Mouse (Mus musculus) megakaryocyte, embryonic 14.5 days (primary cell): ENCODE data around the gene Itk. TPM values are rescaled to one million over a fixed set of nuclear protein-coding genes. Genes with fewer than 3 reads are reported as not detected.

Experiments
- H3K27me3 ChIP-seq: replicated peaks from 2 replicates; pipeline ENCODE3; 2012; ENCODE audit warnings: inconsistent platforms
- H3K36me3 ChIP-seq: replicated peaks from 2 replicates; pipeline ENCODE3; 2012; ENCODE audit warnings: low read length, inconsistent platforms, mixed read lengths
- H3K4me1 ChIP-seq: 2 replicates; pipeline ENCODE4 v1.6.1; 2012; ENCODE audit warnings: inconsistent platforms
- H3K4me3 ChIP-seq: replicated peaks from 2 replicates; pipeline ENCODE3; 2012; ENCODE audit warnings: moderate library complexity, mild to moderate bottlenecking, inconsistent platforms
- H3K9me3 ChIP-seq: 2 replicates; pipeline ENCODE4 v1.6.1; 2012; ENCODE audit warnings: inconsistent platforms
- FLI1 ChIP-seq: IDR thresholded peaks from 2 replicates; pipeline ENCODE4 v1.6.1; 2012; ENCODE audit warnings: low read length, inconsistent platforms, mixed read lengths
- GATA1 ChIP-seq: IDR thresholded peaks from 3 replicates; pipeline ENCODE4 v1.6.1; 2012; ENCODE audit warnings: mixed read lengths, low read length, inconsistent platforms, borderline replicate concordance
- polyA plus RNA-seq: library from polyadenylated mRNA; stranded (reverse); fragments of >175 nt; gene quantifications from 2 replicates; pipeline ENCODE4 v1.2.3, GENCODE M21; 2012; ENCODE audit warnings: low replicate concordance; ENCODE audit not compliant: insufficient read depth

Gene Itk
- polyA plus RNA-seq, 1 experiment = 0.09 TPM

- Histone ChIP-seq H3K4me1 (peaks cover 89% of the 10 kb centered on the region), H3K4me3 (peak overlapping the region; percentile 82), H3K36me3 (peaks cover 25% of the 10 kb centered on the region), H3K27me3 (peaks cover 7% of the 10 kb centered on the region), H3K9me3 (peaks cover 11% of the 10 kb centered on the region)
- TF ChIP-seq FLI1 (no peak), GATA1 (no peak)
These were observed 79.3 kb downstream of the Itk start for GRCm38 (mm10) chr11:46309808-46310555.

- Histone ChIP-seq H3K36me3 (peaks cover 25% of the 10 kb centered on the region), H3K4me1 (peaks cover 87% of the 10 kb centered on the region), H3K4me3 (no peak overlapping the region), H3K27me3 (peaks cover 2% of the 10 kb centered on the region), H3K9me3 (peaks cover 11% of the 10 kb centered on the region)
- TF ChIP-seq GATA1 (no peak), FLI1 (no peak)
These were observed 80.1 kb downstream of the Itk start for GRCm38 (mm10) chr11:46309111-46309741.

- no peak overlapping the region for H3K4me3 ChIP-seq
- peaks cover 25% of the 10 kb centered on the region for H3K36me3 ChIP-seq
- peaks cover 11% of the 10 kb centered on the region for H3K9me3 ChIP-seq
- H3K4me1 ChIP-seq = peaks cover 88% of the 10 kb centered on the region
- no peak for TF ChIP-seq FLI1
- no peak for TF ChIP-seq GATA1
- H3K27me3 ChIP-seq = no peaks in the 10 kb centered on the region
These were observed 80.9 kb downstream of the Itk start for GRCm38 (mm10) chr11:46308271-46308974.

DNA sequence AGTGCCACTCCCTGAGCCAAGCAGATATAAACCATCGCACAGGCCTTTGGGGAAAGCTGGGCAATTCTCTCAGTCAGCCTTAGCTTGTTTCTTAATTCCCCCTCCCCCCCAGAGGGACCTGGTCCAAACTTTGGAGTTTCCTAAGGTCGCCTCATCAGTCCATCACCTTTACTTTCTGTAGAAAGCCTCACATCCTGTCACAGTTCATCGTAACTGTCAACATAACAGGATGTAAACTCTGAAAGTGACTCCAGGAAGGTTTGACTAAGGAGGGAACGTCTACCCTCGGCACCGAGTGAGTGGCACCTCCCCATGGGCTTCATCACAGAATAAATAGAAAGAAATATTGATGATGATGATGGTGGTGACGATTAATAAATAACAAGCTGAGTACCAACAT lies 81.5 kb downstream of the Itk start:
- Histone ChIP-seq H3K36me3 (peaks cover 25% of the 10 kb centered on the region), H3K4me1 (peaks cover 82% of the 10 kb centered on the region), H3K4me3 (no peak overlapping the region), H3K9me3 (peaks cover 11% of the 10 kb centered on the region), H3K27me3 (no peaks in the 10 kb centered on the region)
- no peak for TF ChIP-seq FLI1

DNA sequence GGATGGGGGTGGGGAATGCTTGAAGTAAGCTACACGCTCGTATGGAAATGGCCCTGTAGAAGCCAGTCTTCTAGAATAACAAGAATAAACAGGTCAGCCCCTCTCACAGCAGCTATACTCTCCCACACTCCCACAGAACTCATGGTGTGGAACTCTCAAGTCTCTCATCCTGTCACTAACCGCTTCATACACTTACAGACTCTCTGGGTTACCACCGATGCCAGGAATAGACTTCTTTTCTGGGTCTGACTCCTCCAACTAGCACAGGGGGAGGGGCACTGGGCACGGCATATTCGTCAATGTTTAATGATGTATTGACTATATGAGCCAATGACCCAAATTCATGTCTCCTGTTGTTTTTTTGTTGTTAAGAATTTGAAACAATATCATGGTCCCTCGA lies 82.5 kb downstream of the Itk start:
- Histone ChIP-seq H3K36me3 (peaks cover 25% of the 10 kb centered on the region), H3K9me3 (peaks cover 11% of the 10 kb centered on the region), H3K27me3 (no peaks in the 10 kb centered on the region), H3K4me1 (peaks cover 75% of the 10 kb centered on the region), H3K4me3 (no peak overlapping the region)
- no peak for TF ChIP-seq GATA1
- no peak for TF ChIP-seq FLI1

GRCm38 (mm10) chr11:46305881-46306520 lies 83.3 kb downstream of the Itk start:
- Histone ChIP-seq H3K27me3 (no peaks in the 10 kb centered on the region), H3K9me3 (peaks cover 11% of the 10 kb centered on the region), H3K4me1 (peaks cover 68% of the 10 kb centered on the region), H3K4me3 (no peak overlapping the region), H3K36me3 (peaks cover 25% of the 10 kb centered on the region)
- TF ChIP-seq FLI1 (no peak), GATA1 (no peak)

GRCm38 (mm10) chr11:46304864-46305710 lies 84.2 kb downstream of the Itk start:
- peaks cover 11% of the 10 kb centered on the region for H3K9me3 ChIP-seq
- H3K27me3 ChIP-seq = no peaks in the 10 kb centered on the region
- no peak for TF ChIP-seq FLI1
- TF ChIP-seq GATA1 = no peak
- no peak overlapping the region for H3K4me3 ChIP-seq
- H3K4me1 ChIP-seq = peaks cover 62% of the 10 kb centered on the region
- H3K36me3 ChIP-seq = peaks cover 25% of the 10 kb centered on the region

- no peak overlapping the region for H3K4me3 ChIP-seq
- TF ChIP-seq FLI1 (no peak), GATA1 (no peak)
- H3K36me3 ChIP-seq = peaks cover 18% of the 10 kb centered on the region
- H3K4me1 ChIP-seq = peaks cover 60% of the 10 kb centered on the region
- H3K27me3 ChIP-seq = no peaks in the 10 kb centered on the region
- H3K9me3 ChIP-seq = peaks cover 11% of the 10 kb centered on the region
These were observed 85.2 kb downstream of the Itk start for GRCm38 (mm10) chr11:46304093-46304492.

DNA sequence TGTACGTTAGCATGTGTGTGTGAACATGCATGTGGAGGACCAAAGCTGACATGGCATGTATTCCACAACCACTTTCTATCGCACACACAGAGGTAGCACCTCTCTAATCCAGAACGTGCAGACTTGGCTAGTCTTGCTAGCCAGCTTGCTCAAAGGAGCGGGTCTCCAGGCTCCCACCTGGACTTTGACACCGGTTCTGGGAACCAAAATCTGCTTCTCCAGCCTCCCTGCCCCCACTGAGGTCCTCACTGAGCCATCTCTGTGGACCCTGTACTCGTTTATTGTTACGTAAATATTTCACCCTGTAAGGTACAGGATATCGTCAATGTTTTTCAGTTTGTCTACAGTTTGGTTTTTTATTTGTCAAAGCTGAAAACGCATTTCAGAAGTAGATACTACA lies 86.8 kb downstream of the Itk start:
- 0 out of 2 replicates have a peak, but pooled peaks cover under 1% of the 10 kb centered on the region for H3K9me3 ChIP-seq
- H3K4me3 ChIP-seq = no peak overlapping the region

More for the DNA sequence above, 86.8 kb downstream of the Itk start:
- no peak for TF ChIP-seq FLI1
- TF ChIP-seq GATA1 = no peak
- H3K27me3 ChIP-seq = no peaks in the 10 kb centered on the region
- peaks cover 48% of the 10 kb centered on the region for H3K4me1 ChIP-seq
- peaks cover 2% of the 10 kb centered on the region for H3K36me3 ChIP-seq
